Mouse (Mus musculus) heart, embryonic 10.5 days (tissue): ENCODE results near the gene Zfp598. TPM values are rescaled to one million over a fixed set of nuclear protein-coding genes. Genes with fewer than 3 reads are reported as not detected.
"Not testable (repeated sequence)": the region's sequence is repeated elsewhere in the genome, so short reads cannot be mapped to it uniquely, and the experiment has no call there.

Experiments used
- DNase-seq: peaks from one replicate; pipeline ENCODE4 v3.0.0-alpha.2; 2017; ENCODE audit warnings: low spot score
- H3K27ac ChIP-seq: fragments of 300-500 bp; sonication (generic); 2 replicates; pipeline ENCODE4 v1.5.1; 2016; ENCODE audit warnings: mild to moderate bottlenecking
- H3K27me3 ChIP-seq: fragments of 300-500 bp; sonication (generic); 2 replicates; pipeline ENCODE4 v1.6.1; 2016; ENCODE audit warnings: mild to moderate bottlenecking; ENCODE audit not compliant: poor library complexity, insufficient read depth, severe bottlenecking
- H3K36me3 ChIP-seq: fragments of 300-500 bp; sonication (generic); 2 replicates; pipeline ENCODE4 v1.6.1; 2016; ENCODE audit warnings: mild to moderate bottlenecking, moderate library complexity
- H3K4me1 ChIP-seq: fragments of 300-500 bp; sonication (generic); 2 replicates; pipeline ENCODE4 v1.6.1; 2016; ENCODE audit warnings: mild to moderate bottlenecking
- H3K4me3 ChIP-seq: fragments of 300-500 bp; sonication (generic); 2 replicates; pipeline ENCODE4 v1.5.1; 2016; ENCODE audit warnings: mild to moderate bottlenecking, moderate library complexity
- H3K9me3 ChIP-seq: fragments of 300-500 bp; sonication (generic); 2 replicates; pipeline ENCODE4 v1.6.1; 2016; ENCODE audit warnings: mild to moderate bottlenecking, moderate library complexity
- WGBS: fragments of 180-500 bp; shearing (Covaris S2); methylation state at CpG from one replicate; pipeline ENCODE4 v1.1.7; 2016; 5-methylcytosine and 5-hydroxymethylcytosine counted together
- polyA plus RNA-seq: library from polyadenylated mRNA; unstranded; fragments of >200 nt; fragmentation: Nextera tagmentation; extraction: Ambion mirVana; gene quantifications from 2 replicates; pipeline ENCODE4 v1.2.1, GENCODE M21; 2016

Zfp598 gene
- polyA plus RNA-seq, 1 experiment from 2014 or later: 26.2 TPM

- H3K9me3 ChIP-seq, DNase-seq, H3K27me3 ChIP-seq: not testable (repeated sequence)
- WGBS: under 1% methylated on average over 11 of the region's 11 CpGs
- Histone ChIP-seq H3K4me1 (peaks cover 27% of the 10 kb centered on the region), H3K4me3 (peak overlapping the region; percentile 78), H3K36me3 (peaks cover 45% of the 10 kb centered on the region), H3K27ac (peak overlapping the region; percentile 95)
Observed at GRCm38 (mm10) chr17:24720616-24721015, 51.1 kb downstream of the Zfp598 start.

DNA sequence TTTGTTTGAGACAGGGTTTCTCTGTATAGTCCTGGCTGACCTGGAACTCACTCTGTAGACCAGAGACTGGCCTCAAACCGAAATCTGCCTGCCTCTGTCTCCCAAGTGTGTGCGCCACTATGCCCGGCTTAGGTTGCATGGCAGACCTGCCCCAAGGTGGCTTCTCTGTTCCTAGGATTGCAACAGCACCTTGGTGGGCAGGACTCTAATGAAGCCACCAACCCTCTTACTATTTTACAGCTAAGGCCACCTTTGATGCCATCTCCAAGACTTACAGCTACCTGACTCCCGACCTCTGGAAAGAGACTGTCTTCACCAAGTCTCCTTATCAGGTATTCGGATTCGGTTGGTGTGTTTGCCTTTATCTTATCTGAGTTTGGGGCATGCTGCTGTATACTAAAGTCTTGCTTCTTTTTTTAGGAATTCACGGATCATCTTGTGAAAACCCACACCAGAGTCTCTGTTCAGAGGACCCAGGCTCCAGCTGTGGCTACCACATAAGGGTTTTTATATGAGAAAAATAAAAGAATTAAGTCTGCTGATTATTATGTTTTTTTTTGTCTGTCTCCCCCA lies 52.0 kb downstream of the Zfp598 start:
- Histone ChIP-seq H3K36me3 (peaks cover 37% of the 10 kb centered on the region), H3K27ac (peak overlapping the region; percentile 25; the same call in 1 of the 2 replicates), H3K4me1 (peaks cover 24% of the 10 kb centered on the region), H3K4me3 (peak overlapping the region; percentile 78)
- H3K27me3 ChIP-seq, DNase-seq, H3K9me3 ChIP-seq: not testable (repeated sequence)
- 33% methylated on average over 7 of the region's 7 CpGs for WGBS

DNA sequence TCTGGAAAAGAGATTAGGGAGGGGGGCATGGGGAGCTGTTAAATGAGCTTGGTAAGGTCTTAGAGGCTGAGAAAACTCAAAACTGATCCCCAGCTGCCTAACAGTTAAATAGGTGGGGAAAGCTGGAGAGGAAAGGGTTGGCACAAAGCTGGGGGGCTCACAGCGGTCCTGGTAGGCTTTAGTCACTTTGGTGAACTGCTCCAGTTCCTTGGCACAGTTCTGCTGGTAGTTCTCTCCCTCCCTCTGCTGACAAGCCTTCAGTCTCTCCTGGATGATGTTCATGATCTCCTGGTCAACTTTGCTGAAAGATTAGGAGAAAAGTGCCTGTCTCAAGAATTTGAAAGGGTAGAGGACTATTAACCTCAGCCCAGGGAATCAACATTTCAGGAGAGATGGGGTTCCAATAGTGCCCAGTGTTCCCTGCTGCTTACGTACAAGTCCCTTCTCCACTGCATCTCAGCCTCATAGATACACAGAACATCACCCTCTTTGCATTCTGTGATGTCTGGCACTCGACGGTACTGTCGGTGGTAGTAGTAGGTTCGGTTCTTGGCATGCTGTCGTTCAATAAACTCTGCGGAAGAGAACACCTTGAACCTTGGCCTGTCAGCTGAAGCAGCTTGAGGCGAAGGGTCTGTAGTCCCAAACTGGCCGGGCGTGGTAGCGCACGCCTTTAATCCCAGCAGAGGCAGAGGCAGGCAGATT lies 52.9 kb downstream of the Zfp598 start:
- H3K4me3 ChIP-seq: peak overlapping the region; percentile 78
- H3K4me1 ChIP-seq: peaks cover 24% of the 10 kb centered on the region
- 33% methylated on average over 13 of the region's 13 CpGs for WGBS
- peaks cover 30% of the 10 kb centered on the region for H3K36me3 ChIP-seq
- H3K27ac ChIP-seq: no peak overlapping the region
- no peaks in the 10 kb centered on the region for H3K27me3 ChIP-seq
- H3K9me3 ChIP-seq: no peaks in the 10 kb centered on the region
- no peak for DNase-seq

GRCm38 (mm10) chr17:24723122-24723880 lies 53.8 kb downstream of the Zfp598 start:
- peaks cover 22% of the 10 kb centered on the region for H3K36me3 ChIP-seq
- peaks cover 27% of the 10 kb centered on the region for H3K4me1 ChIP-seq
- 3% methylated on average over 12 of the region's 12 CpGs for WGBS
- H3K9me3 ChIP-seq: no peaks in the 10 kb centered on the region
- H3K4me3 ChIP-seq: peak overlapping the region; percentile 78
- H3K27ac ChIP-seq: peak overlapping the region; percentile 87
- no peaks in the 10 kb centered on the region; the same call in 1 of the 2 replicates for H3K27me3 ChIP-seq
- no peak for DNase-seq

- H3K9me3 ChIP-seq: no peaks in the 10 kb centered on the region
- under 1% methylated on average over 15 of the region's 15 CpGs for WGBS
- H3K36me3 ChIP-seq: peaks cover 18% of the 10 kb centered on the region
- no peaks in the 10 kb centered on the region; the same call in 1 of the 2 replicates for H3K27me3 ChIP-seq
- H3K4me1 ChIP-seq: peaks cover 28% of the 10 kb centered on the region
- no peak for DNase-seq
- H3K27ac ChIP-seq: peak overlapping the region; percentile 87
- H3K4me3 ChIP-seq: peak overlapping the region; percentile 78
Observed at GRCm38 (mm10) chr17:24723881-24724180, 54.3 kb downstream of the Zfp598 start.

DNA sequence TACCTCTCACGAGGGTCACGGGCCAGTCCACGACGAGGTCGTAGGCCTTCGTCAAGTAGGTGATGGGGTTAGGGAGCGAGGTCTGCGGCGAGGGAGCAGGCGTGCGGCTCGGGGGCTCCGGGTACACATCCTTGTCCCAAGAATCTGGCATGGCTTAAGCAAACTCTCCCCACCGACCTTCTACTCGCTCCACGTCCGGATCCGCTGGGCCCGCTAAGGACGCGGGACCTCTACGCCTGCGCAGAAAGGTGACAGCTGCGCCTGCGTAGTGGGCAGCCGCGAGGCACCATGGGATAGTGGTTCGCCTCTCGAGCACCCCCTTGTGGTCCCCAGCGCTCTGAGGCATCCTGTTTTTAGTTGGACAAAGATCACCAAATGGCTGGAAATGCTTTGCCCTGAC lies 54.7 kb downstream of the Zfp598 start, which contains the start of gene Ndufb10:
Gene Ndufb10 (minus strand): TSS at position 295 of the 400 bp plus-strand sequence.
- peak within 1 kb of the TSS; percentile 78 for H3K4me3 ChIP-seq
- peak; percentile 97 for DNase-seq
- H3K4me1 ChIP-seq: peaks cover 25% of the 10 kb centered on the region
- H3K9me3 ChIP-seq: no peaks in the 10 kb centered on the region
- H3K36me3 ChIP-seq: peaks cover 18% of the 10 kb centered on the region
- peak within 1 kb of the TSS; percentile 87 for H3K27ac ChIP-seq
- under 1% methylated on average over 30 of the region's 30 CpGs for WGBS
- no peaks in the 10 kb centered on the region; the same call in 1 of the 2 replicates for H3K27me3 ChIP-seq

- H3K9me3 ChIP-seq: no peaks in the 10 kb centered on the region
- no peaks in the 10 kb centered on the region; the same call in 1 of the 2 replicates for H3K27me3 ChIP-seq
- H3K36me3 ChIP-seq: peaks cover 15% of the 10 kb centered on the region
- H3K27ac ChIP-seq: no peak overlapping the region
- peaks cover 25% of the 10 kb centered on the region for H3K4me1 ChIP-seq
- no peak overlapping the region for H3K4me3 ChIP-seq
- WGBS: 60% methylated on average over 3 of the region's 3 CpGs
- no peak for DNase-seq
Observed at GRCm38 (mm10) chr17:24725637-24726390, 56.3 kb downstream of the Zfp598 start.

DNA sequence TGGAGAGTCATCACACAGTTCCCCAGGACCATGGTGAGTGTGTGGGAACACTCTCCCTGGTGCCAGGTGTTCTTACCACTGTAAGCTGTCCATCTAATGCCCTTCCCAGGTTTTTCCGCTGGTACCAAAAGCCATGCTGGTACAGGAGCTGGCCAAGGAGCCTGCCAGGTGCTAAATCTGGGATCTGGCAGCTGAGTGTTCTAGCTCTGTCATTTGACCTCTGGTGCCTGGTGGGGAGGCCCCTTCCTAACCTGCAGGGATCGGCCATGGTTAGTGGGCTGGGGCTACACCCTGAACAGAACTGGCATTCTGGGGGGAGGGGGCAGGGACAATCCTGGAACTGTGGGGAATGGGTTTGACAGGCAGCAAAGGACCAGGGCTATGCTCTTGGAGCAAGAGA lies 58.1 kb downstream of the Zfp598 start, which contains the start of gene Rpl3l:
Gene Rpl3l (plus strand): TSS at position 203 of the 400 bp plus-strand sequence.
- Histone ChIP-seq H3K4me1 (peaks cover 19% of the 10 kb centered on the region), H3K27me3 (no peaks in the 10 kb centered on the region; the same call in 1 of the 2 replicates), H3K9me3 (no peaks in the 10 kb centered on the region), H3K27ac (no peak within 1 kb of the TSS), H3K4me3 (no peak within 1 kb of the TSS), H3K36me3 (peaks cover under 1% of the 10 kb centered on the region; the same call in 1 of the 2 replicates)
- WGBS: 73% methylated on average over 2 of the region's 2 CpGs
- no peak for DNase-seq

DNA sequence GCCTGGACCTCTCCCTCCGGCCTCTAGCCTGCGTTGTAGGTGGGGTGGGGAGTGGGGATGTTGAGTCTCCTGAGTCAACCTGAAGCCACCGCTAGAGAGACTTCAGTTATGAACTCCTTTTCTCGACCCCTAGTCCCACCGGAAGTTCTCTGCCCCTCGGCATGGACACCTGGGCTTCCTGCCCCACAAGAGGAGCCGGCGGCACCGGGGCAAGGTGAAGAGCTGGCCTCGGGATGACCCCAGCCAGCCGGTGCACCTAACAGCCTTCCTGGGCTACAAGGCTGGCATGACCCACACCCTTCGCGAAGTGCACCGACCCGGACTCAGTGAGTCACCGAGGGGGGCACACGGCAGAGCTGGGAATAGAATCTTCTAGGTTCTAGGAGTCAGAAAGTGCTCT lies 58.7 kb downstream of the Zfp598 start:
- no peak for DNase-seq
- H3K36me3 ChIP-seq: no peaks in the 10 kb centered on the region
- no peak overlapping the region for H3K4me3 ChIP-seq
- H3K27ac ChIP-seq: no peak overlapping the region
- no peaks in the 10 kb centered on the region for H3K9me3 ChIP-seq
- 76% methylated on average over 17 of the region's 17 CpGs for WGBS
- H3K4me1 ChIP-seq: peaks cover 18% of the 10 kb centered on the region
- H3K27me3 ChIP-seq: no peaks in the 10 kb centered on the region; the same call in 1 of the 2 replicates

DNA sequence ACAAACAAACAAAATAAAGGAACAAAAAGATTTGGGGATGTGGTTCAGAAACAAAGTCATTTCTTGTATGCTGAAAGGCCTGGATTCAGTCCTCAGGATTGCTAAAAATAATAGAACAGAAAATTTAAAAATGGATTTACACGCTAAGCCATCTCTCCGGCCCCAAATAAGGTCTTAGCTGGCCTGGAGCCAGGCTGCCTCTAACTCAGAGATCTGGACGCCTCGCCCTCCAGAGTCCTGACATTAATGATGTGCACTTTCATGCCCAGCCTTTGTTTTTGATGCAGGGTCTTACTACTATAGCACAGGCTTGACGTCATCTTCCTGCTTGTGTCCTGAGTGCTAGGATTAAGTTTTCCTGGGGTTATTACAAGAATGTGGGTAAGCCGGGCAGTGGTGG lies 59.6 kb downstream of the Zfp598 start:
- Histone ChIP-seq H3K27ac (no peak overlapping the region), H3K4me3 (no peak overlapping the region), H3K36me3 (no peaks in the 10 kb centered on the region), H3K9me3 (no peaks in the 10 kb centered on the region), H3K27me3 (no peaks in the 10 kb centered on the region; the same call in 1 of the 2 replicates), H3K4me1 (peaks cover 18% of the 10 kb centered on the region)
- 79% methylated on average over 6 of the region's 6 CpGs for whole genome bisulfite sequencing
- DNase-seq: no peak

DNA sequence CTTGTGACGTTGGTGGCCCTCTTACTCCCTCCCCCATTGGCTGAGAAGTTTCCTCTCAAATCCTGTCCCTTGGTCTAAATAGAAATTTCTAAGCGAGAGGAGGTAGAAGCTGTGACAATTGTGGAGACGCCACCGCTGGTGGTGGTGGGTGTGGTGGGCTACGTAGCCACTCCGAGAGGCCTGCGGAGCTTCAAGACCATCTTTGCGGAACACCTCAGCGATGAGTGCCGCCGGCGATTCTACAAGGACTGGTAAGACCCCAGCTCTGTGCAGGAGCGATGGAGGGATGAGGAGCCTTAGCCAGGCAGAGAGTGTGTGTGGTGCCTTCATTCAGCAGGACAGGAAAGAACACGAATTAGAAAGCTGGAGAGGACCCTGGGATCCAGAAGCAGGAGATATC lies 61.3 kb downstream of the Zfp598 start:
- 79% methylated on average over 14 of the region's 14 CpGs for WGBS
- no peak overlapping the region for H3K27ac ChIP-seq
- no peaks in the 10 kb centered on the region for H3K36me3 ChIP-seq
- H3K27me3 ChIP-seq: no peaks in the 10 kb centered on the region; the same call in 1 of the 2 replicates
- peaks cover 24% of the 10 kb centered on the region for H3K4me1 ChIP-seq
- no peak overlapping the region for H3K4me3 ChIP-seq
- no peak for DNase-seq
- H3K9me3 ChIP-seq: no peaks in the 10 kb centered on the region
